Mouse (Mus musculus) liver, postnatal 0 days (tissue): ENCODE results near the gene Dnajc3. TPM values are rescaled to one million over a fixed set of nuclear protein-coding genes. Genes with fewer than 3 reads are reported as not detected.

Experiments used
- ATAC-seq: fragments of 200-750 bp; cut with Nextera tagmentation; 2 replicates; pipeline ENCODE4 v1.8.0; 2017; ENCODE audit warnings: mild to moderate bottlenecking, moderate library complexity
- DNase-seq: peaks from one replicate; pipeline ENCODE4 v3.0.0-alpha.2; 2016
- H3K27ac ChIP-seq: fragments of 300-500 bp; sonication (generic); 2 replicates; pipeline ENCODE4 v1.5.1; 2014; ENCODE audit warnings: antibody characterized with exemption, moderate library complexity, mild to moderate bottlenecking, low read depth
- H3K27me3 ChIP-seq: fragments of 300-500 bp; sonication (generic); 2 replicates; pipeline ENCODE4 v1.6.1; 2014; ENCODE audit warnings: low read length, control low read depth, mixed read lengths; ENCODE audit not compliant: insufficient read depth
- H3K36me3 ChIP-seq: fragments of 300-500 bp; sonication (generic); replicated peaks from 2 replicates; pipeline ENCODE4 v1.6.1; 2014; ENCODE audit warnings: mild to moderate bottlenecking, control low read depth, low read length, moderate library complexity, mixed read lengths; ENCODE audit not compliant: insufficient read depth
- H3K4me1 ChIP-seq: fragments of 300-500 bp; sonication (generic); 2 replicates; pipeline ENCODE4 v1.6.1; 2014; ENCODE audit warnings: antibody characterized with exemption, mild to moderate bottlenecking, control low read depth; ENCODE audit not compliant: insufficient read depth
- H3K4me2 ChIP-seq: fragments of 300-500 bp; sonication (generic); 2 replicates; pipeline ENCODE4 v1.6.1; 2014; ENCODE audit warnings: low read depth, mild to moderate bottlenecking, low read length, moderate library complexity, mixed read lengths
- H3K4me3 ChIP-seq: fragments of 300-500 bp; sonication (generic); 2 replicates; pipeline ENCODE4 v1.5.1; 2014; ENCODE audit warnings: low read depth, low read length
- H3K9ac ChIP-seq: fragments of 300-500 bp; sonication (generic); replicated peaks from 2 replicates; pipeline ENCODE4 v1.6.1; 2014; ENCODE audit warnings: mild to moderate bottlenecking, moderate library complexity
- H3K9me3 ChIP-seq: fragments of 300-500 bp; sonication (generic); 2 replicates; pipeline ENCODE4 v1.6.1; 2016; ENCODE audit warnings: mild to moderate bottlenecking, control low read depth, low read length, mixed read lengths
- CTCF ChIP-seq: sonication (generic); IDR thresholded peaks from 2 replicates; pipeline ENCODE4 v1.5.1; 2016; ENCODE audit warnings: antibody characterized with exemption, low read depth
- EP300 ChIP-seq: IDR thresholded peaks from 2 replicates; pipeline ENCODE4 v1.6.1; 2016; ENCODE audit warnings: antibody characterized with exemption, low read depth, mild to moderate bottlenecking
- WGBS: fragments of 180-500 bp; shearing (Covaris S2); extraction: QIAGEN DNeasy Blood & Tissue Kit; methylation state at CpG from one replicate; pipeline ENCODE4 v1.1.7; 2014; ENCODE audit not compliant: insufficient replicate concordance; 5-methylcytosine and 5-hydroxymethylcytosine counted together
- polyA plus RNA-seq: library from polyadenylated mRNA; unstranded; fragments of >200 nt; fragmentation: Nextera tagmentation; extraction: Ambion mirVana; gene quantifications from 2 replicates; pipeline ENCODE4 v1.2.1, GENCODE M21; 2015

Gene Dnajc3
- polyA plus RNA-seq, 1 experiment from 2014 or later = 53.6 TPM

- WGBS = 79% methylated on average over 4 of the region's 4 CpGs
- TF ChIP-seq EP300 = no peak
- no peak for TF ChIP-seq CTCF
- DNase-seq (no peak), ATAC-seq (no peak)
- Histone ChIP-seq H3K9me3 (no peaks in the 10 kb centered on the region), H3K36me3 (peaks cover 11% of the 10 kb centered on the region), H3K4me1 (peaks cover 4% of the 10 kb centered on the region; the same call in 1 of the 2 replicates), H3K4me3 (no peak overlapping the region), H3K4me2 (no peak overlapping the region), H3K9ac (no peak overlapping the region), H3K27me3 (no peaks in the 10 kb centered on the region), H3K27ac (no peak overlapping the region)
These were observed 46.4 kb downstream of the Dnajc3 start for GRCm38 (mm10) chr14:118984161-118984560.

GRCm38 (mm10) chr14:118986653-118987522, 49.1 kb downstream of the Dnajc3 start:
- DNase-seq (peak; percentile 80), ATAC-seq (peak; percentile 16; the same call in 1 of the 2 replicates)
- no peaks in the 10 kb centered on the region for H3K9me3 ChIP-seq
- peaks cover 4% of the 10 kb centered on the region; the same call in 1 of the 2 replicates for H3K4me1 ChIP-seq
- H3K36me3 ChIP-seq = peaks cover 3% of the 10 kb centered on the region; the same call in 1 of the 2 replicates
- no peak overlapping the region for H3K4me2 ChIP-seq
- no peak overlapping the region for H3K27ac ChIP-seq
- H3K27me3 ChIP-seq = no peaks in the 10 kb centered on the region
- no peak overlapping the region for H3K9ac ChIP-seq
- TF ChIP-seq EP300 (no peak), CTCF (peak; percentile 93)
- no peak overlapping the region for H3K4me3 ChIP-seq
- 40% methylated on average over 16 of the region's 16 CpGs for WGBS

GRCm38 (mm10) chr14:118987523-118988496, 50.0 kb downstream of the Dnajc3 start:
- no peak overlapping the region for H3K4me3 ChIP-seq
- WGBS = 47% methylated on average over 13 of the region's 13 CpGs
- H3K4me2 ChIP-seq = peak overlapping the region; percentile 59
- H3K9me3 ChIP-seq = no peaks in the 10 kb centered on the region
- no peak overlapping the region for H3K9ac ChIP-seq
- DNase-seq (peak; percentile 63), ATAC-seq (peak; percentile 92)
- H3K4me1 ChIP-seq = peaks cover 2% of the 10 kb centered on the region; the same call in 1 of the 2 replicates
- no peaks in the 10 kb centered on the region for H3K27me3 ChIP-seq
- no peak overlapping the region for H3K27ac ChIP-seq
- no peak for TF ChIP-seq CTCF
- no peak for TF ChIP-seq EP300
- peaks cover 3% of the 10 kb centered on the region; the same call in 1 of the 2 replicates for H3K36me3 ChIP-seq

GRCm38 (mm10) chr14:118995226-118995925, 57.6 kb downstream of the Dnajc3 start:
- Histone ChIP-seq H3K9me3 (no peaks in the 10 kb centered on the region), H3K27me3 (no peaks in the 10 kb centered on the region), H3K4me2 (no peak overlapping the region), H3K9ac (no peak overlapping the region), H3K27ac (no peak overlapping the region), H3K4me3 (no peak overlapping the region), H3K4me1 (0 out of 2 replicates have a peak, but pooled peaks cover 5% of the 10 kb centered on the region), H3K36me3 (no peaks in the 10 kb centered on the region; the same call in 1 of the 2 replicates)
- ATAC-seq (no peak), DNase-seq (no peak)
- WGBS = 78% methylated on average over 9 of the region's 9 CpGs
- no peak for TF ChIP-seq CTCF
- no peak for TF ChIP-seq EP300

- no peak overlapping the region for H3K4me3 ChIP-seq
- H3K9me3 ChIP-seq = no peaks in the 10 kb centered on the region
- no peaks in the 10 kb centered on the region for H3K27me3 ChIP-seq
- ATAC-seq = 0 out of 2 replicates have a peak, but pooled peaks have one; percentile 10
- 0 out of 2 replicates have a peak, but pooled peaks cover 2% of the 10 kb centered on the region for H3K36me3 ChIP-seq
- peaks cover 7% of the 10 kb centered on the region; the same call in 1 of the 2 replicates for H3K4me1 ChIP-seq
- no peak overlapping the region for H3K4me2 ChIP-seq
- H3K27ac ChIP-seq = no peak overlapping the region
- H3K9ac ChIP-seq = no peak overlapping the region
- TF ChIP-seq CTCF (peak; percentile 73), EP300 (no peak)
- peak; percentile 74 for DNase-seq
These were observed 65.5 kb downstream of the Dnajc3 start for GRCm38 (mm10) chr14:119003320-119003719.
